Mouse (Mus musculus) layer of hippocampus, postnatal 10 days (tissue): ENCODE data around the gene Rho. TPM values are rescaled to one million over a fixed set of nuclear protein-coding genes. Genes with fewer than 3 reads are reported as not detected.

ENCODE experiments used
- DNase-seq, 2 experiments: peaks; one replicate each; pipeline ENCODE4 v3.0.0; 2021; ENCODE audit warnings: low spot score in 2 of 2
- total RNA-seq, 2 experiments: library from RNA; stranded (reverse); gene quantifications; 2 replicates each; pipeline ENCODE4 v1.2.3; 2021

Rho gene
- total RNA-seq, 2 experiments from 2014 or later = 0.27 TPM

DNA sequence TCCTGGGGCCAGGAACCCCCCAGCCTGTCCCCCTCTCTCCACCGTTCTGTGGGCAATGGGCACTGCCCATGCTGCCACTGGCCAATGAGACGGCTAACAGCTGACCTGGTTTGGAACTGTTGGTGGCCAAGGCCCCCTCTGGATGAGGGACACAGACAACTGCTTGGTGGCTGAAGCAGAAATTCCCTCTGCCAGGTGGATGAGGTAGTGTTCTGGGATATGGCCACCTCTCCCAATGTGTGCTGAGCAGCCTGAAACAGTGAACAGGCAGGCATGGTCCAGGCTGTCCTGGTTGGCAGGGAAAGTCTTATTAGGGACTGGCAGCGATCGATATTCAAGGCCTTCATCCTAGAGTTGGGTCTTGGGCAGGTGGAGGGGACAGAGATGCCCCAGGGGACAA is 23.6 kb downstream of the Rho start:
- no peak for DNase-seq

DNA sequence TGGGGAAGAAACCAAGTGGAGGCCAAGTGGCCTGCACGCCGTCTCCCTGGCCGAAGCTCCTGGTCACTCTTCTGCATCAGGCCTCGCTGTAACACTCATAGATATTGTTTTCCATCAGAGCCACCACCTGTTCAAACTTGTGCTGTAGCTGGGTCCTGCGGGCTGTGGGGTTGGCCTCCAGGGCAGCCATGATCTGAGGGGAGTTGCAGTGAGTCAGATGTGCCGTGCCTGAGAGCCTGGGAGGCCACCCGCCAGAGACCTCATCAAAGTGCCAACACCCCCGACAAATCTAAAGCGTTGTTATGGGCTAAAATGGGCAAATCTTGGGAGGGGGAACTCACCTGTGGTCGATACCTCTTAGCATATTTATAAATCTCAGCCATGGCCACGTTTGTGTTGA is 24.1 kb downstream of the Rho start:
- DNase-seq = no peak

DNA sequence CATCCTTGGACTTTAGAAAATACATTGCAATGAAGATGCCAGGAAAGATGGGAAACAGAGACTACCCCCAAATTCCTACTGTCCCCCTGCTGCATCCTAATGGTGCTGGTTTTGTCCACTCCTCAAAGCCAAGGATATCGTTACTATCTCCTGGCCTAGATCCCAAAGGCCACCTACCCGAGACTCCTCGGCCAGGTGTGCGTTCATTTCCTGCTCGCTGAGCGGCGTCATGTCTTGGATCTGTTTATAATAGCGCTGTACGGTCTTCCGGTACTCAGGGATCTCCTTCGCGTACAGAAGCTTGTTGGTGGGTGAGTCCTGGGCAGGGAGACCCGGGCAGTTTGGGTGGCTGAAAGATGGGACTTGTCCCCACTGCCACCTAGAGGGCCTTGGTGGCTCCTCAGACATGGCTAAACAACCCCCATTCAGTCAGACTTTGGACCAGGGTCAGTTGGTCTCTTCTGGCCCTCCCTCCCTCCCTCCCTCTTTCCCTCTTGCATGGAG is 24.9 kb downstream of the Rho start:
- DNase-seq = no peak

DNA sequence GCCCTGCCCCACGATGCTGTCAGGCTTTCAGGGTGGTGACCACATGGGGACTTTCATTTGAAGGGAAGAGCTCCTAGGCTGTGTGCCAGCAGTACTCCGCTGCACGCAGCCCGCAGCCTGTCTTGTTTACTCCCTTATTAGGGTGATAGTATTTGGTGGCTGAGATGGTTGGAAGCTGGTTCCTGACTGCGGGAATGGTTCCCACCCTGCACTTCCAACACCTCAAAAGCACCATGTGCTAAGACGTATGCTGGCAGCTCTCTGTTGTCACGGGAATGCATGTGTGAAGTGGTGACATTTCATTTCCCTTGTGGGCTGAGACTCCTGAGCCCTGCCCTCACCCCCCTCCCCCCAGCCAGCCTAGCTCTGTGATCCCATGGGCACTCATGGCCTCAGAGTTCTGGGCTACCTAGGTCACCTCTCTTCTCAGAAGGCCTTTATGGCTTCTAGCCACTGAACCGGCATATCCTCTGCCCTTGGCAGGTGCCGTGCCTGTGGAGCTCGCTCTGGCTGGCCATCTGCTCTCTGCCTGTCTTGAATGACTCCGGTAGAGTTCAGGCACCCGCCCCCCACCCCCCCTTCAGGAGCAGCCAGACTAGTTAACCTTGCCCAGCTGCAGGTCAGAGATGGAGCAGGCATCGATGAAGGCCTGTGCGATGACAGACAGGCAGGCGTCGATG is 25.5 kb downstream of the Rho start:
- peak in 1 of 2 experiments; percentile 47 for DNase-seq

DNA sequence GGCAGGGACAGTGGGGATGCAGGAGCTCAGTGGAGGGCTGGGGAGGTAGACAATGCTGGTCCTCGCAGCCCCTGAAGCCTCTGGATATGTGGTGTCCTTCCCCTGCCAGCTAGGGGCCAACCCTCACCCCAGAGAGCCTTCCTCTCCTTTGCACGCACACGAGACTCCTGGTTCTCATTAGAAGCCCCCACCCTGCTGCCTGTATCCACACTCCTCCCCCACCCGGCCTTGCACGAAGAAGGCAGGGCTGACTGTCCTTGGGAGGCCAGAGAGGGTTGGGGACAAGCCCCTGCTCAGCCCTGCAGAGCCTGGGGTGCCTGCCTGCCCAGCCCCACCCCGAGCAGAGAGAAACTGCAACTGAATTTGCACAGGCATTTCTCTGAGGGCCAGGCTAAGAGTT is 26.1 kb downstream of the Rho start:
- no peak for DNase-seq

DNA sequence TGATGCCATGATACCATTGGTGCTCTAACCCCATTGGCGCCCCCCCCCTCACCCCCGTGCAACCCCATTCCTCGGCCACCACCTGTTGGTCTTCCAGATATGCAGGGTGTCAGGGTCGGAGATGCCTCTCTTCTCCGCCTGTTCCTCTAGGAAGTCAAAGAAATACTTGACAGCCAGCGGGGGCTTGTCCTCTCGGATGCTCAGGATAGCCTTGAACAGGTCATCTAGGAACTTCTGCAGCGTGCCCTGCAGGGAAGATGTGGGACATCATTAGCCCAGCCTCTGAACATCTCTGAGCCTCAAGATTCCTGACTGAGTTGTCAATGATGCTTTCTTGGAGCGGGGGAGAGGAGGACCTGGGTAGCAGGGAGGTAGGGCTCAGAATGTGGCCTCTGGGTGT is 26.9 kb downstream of the Rho start:
- no peak for DNase-seq

DNA sequence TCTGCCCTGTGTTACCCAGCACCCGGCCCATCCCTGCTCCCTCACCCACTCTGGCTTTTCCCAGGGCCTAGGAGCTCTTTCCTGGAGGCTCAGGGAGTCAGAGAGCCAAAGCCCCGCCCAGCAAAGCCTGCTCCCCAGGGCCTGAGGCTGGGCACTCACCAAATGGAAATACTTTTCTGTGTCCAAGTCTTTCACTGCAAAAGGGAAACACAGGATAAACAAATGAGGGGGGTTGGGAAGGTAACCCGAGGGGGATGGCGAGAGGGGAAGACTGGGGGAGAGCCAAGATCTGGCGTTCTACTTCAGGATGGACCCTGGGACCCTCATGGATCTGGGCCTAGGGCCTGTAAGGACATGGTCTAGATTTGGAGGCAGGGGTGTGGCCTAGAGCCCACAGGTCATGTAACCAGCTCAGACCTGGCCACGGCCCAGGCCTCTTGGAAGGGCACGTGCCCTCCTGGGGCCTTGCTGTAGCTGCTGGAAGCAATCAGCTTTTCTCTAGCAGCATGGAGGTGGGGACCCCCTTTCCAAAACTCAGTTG is 27.7 kb downstream of the Rho start:
- DNase-seq = peak; percentile 53 to 58

DNA sequence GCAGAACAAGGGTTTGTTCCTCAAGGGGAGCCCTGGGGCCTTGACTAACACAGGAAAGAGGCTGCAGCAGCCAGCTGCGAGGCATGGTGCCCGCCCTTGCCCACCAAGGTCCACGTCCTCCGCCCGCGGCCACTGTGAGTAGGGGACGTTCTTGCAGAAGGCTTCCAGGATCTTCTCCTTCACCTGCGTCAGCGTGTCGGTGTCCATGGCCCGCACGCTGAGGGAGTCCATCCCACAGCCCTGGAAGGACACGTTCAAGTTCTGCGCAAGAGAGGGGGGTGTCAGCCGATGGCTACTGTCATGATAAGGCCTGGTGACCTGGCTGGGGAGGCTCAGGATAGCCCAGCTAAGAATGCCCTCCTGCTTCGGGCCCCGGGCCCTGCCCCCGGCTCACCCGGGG is 28.8 kb downstream of the Rho start:
- no peak for DNase-seq

DNA sequence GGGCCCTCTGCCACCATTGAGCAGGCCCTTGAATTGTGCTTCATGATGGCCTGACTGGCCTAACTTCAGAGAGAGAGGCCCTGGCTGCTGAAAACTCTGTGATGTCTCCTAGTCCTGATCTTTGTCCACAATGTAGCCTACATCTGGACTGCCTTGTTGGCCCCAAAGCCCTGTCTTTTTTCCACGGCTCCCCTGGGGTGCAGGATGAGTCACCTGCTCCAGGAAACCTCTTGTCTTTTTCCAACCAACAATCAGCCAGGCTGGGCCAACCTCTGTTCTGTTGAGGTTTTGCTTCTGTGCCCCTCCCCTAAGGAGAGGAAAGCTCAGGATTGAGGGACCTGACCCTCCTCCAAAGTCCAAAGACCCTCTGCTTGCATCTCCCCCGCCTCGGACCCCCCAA is 30.2 kb downstream of the Rho start:
- DNase-seq = no peak

DNA sequence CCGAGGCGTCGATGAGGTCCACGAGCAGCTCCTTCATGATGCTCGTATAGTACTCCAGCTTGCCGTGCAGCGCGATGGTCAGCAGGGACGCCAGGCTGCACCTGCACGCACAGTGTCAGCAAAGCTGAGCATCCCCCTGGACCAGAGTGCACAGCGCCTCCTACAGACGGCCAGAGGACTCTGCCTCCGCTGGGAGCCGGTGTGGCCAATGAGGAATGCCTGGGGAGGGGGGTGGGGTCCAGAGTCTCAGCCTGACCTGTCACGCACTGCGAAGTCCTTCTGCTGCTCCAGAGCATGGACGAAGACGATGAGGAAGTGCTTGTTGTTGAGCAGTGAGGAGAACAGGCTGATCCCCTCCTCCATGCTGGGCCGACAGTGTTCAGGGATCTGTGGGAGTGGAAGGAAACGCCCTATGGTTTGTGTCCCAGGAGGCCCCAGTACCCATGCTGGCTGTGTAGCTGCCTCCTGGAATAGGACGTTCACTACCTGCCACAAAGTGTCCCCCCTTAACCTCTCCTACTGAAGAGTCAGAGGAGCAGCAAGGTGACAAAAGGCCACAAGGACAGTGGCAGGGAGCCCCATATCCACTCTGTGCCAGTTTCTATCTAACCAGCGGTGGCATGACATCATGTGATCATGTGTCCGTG is 31.0 kb downstream of the Rho start:
- no peak for DNase-seq

DNA sequence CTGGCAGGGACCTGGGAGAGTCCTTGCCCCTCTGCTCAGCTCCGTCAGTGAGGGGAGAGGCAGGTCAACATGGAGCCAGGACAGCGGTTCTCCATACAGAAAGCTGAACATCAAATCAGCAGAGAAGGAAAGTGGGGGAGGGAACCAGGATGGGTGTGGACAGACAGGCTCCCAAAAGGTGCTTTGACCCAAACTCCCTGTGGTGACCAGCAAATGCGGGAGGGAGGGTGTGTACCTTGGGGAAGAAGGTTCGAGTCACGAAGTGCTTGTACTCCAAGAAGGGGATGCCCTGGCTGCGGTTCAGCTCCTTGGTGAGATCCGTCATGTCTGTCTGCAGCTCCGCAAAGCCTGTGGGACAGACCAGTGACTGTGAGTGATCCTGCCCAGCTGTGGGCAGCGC is 32.1 kb downstream of the Rho start:
- no peak for DNase-seq

DNA sequence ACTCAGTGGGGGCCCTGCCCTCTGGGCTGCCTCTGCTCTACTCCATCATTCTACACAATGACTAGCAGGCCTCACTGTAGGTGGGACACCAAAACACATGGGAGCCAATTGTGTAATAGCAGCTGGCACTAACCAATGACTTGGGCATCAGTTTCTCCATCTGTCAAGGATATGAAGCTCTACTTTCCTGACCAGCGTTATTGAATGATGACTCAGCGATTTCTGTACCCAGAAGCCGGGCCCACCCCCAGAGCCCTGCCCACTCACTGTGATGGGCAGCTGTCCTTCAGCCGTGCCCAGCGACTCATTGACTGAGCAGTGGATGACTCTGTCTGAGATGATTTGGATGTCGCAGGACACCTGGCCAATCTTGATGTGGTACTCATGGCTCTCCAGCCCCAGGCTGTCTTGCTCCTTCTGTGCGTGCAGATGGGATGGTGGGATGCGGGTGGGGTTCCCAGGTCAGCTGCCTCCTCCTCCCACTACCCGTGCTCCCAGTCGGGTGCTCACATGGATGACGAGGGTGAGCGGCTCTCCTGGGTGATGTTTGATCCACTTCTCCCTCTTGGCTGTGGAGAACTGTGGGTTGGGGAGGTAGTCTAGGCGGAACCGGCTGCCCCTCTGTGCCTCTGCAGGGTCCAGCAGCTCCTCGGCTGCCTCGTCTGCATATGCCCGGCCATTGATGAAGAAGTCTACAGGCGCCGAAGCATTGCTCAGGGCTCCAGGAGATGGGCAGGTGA is 34.8 kb downstream of the Rho start:
- no peak for DNase-seq

DNA sequence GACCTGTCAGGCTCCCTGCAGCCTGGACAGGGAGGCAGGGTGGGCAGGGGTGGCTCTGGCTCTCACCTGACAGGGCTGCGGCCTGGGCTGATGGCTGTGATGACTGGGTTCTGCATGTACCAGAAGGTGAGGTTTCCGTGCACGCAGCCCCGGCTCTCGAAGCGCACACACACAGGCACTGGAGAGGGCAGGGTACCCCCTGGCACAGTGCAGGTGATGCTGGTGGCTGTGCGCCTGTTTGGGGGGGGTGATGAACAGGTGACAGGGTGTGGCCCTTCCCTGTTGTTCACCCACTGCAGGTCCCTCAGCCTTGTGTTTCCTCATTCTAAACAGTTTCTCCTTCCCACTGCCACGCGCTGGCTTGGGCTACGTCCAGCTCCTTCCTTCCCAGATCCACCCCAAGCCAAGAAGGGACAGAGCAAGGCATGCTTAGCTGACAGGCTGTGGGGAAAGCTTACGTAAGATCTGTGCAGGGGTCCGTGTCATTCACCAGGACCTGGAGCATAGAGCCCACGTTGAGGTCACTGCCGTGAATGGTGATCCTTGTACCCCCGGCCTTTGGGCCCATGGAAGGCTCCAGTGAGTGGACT is 35.8 kb downstream of the Rho start:
- DNase-seq = no peak

DNA sequence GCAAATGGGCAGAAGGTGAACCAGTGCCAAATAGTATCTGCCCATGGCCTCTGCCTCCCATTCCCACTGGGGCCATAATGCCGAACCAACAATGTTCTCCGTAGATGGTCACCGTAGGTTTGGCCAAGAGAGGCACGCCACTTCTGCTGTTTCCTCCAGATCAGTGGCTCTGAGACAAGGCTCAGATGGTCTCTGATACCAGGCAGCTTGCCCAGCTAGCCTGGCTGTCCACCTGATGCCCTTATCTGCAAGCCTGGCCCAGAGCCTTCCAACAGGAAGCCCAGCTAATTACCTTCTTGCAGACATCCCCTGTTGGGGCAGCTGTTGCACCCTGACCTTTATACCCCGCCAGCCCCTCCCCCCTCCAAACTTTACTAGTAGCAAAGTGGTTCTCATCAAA is 36.5 kb downstream of the Rho start:
- DNase-seq = no peak

DNA sequence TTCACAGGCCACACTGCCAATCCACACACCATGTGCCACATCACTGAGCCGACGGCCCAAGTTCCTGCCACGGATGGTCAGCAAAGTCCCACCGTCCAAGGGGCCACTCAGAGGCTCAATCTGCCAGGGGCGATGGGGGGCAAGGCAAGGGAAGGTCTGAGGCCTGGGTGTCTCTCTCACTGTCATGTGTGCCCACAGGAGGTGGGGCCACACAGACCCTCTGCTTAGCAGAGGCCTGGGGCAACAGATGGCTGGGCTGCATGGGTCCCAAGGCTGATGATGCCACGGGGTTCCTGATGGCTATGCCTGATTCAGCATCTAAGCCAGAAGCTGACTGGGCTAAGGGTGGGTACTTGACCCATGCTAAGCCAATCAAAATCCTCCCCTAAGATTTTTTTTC is 37.2 kb downstream of the Rho start:
- no peak for DNase-seq

DNA sequence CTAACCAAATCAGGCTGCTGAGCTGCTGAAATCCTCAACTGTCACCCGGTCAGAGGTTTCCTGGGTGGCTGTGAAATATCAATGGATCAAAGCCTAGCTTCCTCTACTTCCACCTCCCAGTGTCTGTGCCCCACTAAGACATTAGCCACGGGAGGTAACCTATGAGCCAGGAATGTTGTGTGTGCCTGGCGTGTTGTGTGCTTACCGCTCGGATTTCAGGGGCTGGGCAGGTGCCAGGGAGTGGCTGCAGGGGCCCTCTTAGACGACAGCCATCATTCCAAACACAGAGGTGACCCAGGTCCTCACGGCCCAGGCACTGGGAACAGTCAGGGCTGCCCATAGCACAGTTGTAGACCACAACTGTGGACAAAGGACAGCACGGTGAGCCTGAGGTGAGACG is 37.6 kb downstream of the Rho start:
- DNase-seq = no peak

DNA sequence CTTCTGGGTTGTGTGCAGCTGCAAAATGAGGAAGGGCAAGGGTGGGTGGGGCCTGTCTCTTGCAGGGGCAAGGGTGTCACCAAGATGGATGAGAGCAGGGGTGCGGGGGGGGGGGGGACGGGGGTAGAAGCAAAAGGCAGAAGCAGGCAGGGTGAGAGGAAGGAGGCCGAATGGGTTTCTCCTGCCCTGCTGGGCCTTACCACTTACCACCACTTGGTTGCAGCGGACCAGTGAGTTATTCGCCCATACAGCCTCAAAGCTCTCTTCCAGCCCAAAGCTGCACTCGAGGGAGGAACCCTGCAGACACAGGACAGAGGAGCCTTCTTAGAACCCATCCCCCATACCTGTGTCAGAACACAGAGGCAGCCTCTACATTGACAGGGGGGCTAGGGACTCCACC is 38.4 kb downstream of the Rho start:
- DNase-seq = no peak

DNA sequence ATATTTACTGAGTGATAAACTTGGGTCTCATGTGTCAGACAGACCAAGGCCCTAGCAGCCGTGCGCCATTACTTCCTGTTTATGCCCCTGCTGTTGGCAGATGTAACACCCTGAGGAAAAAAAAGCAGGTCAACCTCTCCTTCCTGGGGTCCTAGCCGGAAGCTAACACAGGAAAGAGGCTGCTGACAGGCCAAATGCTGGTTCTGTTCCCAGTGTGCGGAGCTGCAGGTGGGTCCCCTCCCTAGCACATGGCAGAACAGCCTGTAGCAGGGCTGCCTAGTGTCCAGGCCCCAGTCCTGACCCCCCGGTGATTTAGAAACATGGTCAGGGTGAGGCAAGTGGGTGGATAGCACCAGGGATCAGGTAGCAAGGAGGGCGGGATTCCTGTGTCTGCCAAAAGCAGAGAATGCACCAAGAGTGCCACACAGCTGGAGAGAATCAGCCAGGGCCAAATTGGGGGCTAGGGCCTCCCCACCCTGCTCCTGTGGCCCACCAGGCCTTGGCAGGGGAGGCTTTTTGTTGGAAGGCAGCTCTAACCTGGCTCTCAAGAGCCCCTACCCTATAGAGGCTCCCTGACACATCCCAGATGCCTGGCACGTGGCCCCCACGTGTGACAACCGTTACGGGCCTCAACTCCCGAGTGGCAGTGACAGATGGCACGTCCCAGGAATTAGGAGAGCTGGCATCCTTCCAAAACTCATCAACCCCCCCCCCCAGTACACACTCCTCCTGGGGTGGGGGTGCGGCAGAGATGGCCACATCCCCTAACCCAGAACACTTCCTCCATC is 39.9 kb downstream of the Rho start:
- no peak for DNase-seq

DNA sequence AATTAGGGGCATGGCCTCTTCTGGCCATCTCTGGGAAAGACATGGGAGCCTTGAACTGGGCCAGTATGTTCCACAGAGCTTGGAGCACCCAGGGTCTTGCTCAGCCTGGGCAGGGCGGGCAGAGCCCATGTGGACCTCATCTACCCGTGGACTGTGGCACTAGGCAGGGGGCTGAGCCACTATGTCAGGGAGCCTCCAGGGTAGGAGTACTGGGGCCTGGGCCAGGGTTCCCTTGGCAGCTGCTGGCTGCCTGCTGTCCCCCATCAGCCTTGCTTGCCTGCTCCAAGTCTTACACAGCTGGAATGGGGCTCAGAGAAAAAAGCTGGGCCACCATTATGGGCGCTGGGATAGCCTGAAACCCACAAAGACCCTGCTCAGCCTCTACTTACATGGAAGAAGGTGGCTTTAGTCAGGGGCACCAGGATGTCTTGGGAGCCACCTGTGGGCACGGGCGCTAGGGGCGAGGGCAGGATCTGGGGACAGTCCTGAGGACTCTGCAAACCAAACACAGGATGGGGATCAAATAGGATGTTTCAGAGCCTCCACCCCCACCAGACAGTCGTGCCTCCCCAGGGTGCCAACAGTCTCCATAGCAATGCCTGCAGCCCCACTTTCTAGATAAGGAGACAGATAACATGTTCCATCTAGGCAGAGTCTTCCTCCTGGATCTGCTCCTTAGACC is 40.7 kb downstream of the Rho start:
- no peak for DNase-seq

DNA sequence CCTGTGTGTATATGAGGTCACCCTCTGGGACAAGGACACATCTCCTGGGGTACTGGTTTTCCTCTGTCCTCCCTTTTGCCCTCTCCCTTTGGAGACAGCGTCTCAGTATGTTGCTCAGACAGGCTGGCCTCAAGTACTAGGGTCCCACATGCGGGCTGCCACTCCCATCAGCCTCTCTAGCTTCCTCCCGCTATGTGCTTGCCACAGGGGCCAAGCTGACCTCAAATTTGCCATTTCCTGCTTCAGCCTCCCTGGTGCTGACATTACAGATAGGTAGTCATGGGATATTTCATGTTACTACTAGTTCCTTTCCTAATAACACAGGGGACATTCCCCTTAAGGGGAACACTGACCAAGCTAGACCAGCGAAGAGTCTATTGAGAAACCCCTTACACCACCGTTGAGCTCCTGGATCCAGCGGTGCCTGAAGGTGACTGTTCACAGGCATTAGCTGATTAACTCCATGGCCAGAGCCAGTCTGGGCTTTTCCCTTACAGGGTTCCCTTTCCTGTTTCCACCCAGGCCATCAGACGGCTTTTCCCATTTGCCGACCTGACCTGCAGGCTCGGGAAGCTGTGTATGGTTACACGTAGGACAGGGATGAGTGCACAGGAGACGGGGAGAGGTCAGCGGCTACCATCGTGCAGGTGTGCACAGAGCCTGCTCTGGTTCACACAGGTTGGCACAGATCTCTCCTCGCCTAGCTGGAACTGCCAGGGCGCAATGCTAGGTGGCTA is 41.8 kb downstream of the Rho start:
- no peak for DNase-seq
